Mouse (Mus musculus): ENCODE results near the gene Lsm2. TPM values are rescaled to one million over a fixed set of nuclear protein-coding genes. Genes with fewer than 3 reads are reported as not detected.
"Not testable (repeated sequence)": the region's sequence is repeated elsewhere in the genome, so short reads cannot be mapped to it uniquely, and the experiment has no call there.

Gene Lsm2
- total RNA-seq, 1 experiment from 2014 or later, result 10.1 TPM

- ATAC-seq (ENCODE audit: extremely low read depth, insufficient number of reproducible peaks, low FRiP score, poor library complexity, severe bottlenecking), result no peak
Measured at GRCm38 (mm10) chr17:35021842-35022477, 40.3 kb downstream of the Lsm2 start.

- no peak for ATAC-seq (ENCODE audit: extremely low read depth, insufficient number of reproducible peaks, low FRiP score, poor library complexity, severe bottlenecking)
Measured at GRCm38 (mm10) chr17:35022541-35023060, 40.9 kb downstream of the Lsm2 start.

GRCm38 (mm10) chr17:35023221-35023620 is 41.6 kb downstream of the Lsm2 start:
- no peak for ATAC-seq (ENCODE audit: extremely low read depth, insufficient number of reproducible peaks, low FRiP score, poor library complexity, severe bottlenecking)

GRCm38 (mm10) chr17:35023756-35024155 is 42.1 kb downstream of the Lsm2 start:
- peak; percentile 30; the same call in 1 of the 2 replicates for ATAC-seq (ENCODE audit: extremely low read depth, insufficient number of reproducible peaks, low FRiP score, poor library complexity, severe bottlenecking)

GRCm38 (mm10) chr17:35024261-35024660 is 42.6 kb downstream of the Lsm2 start:
- ATAC-seq (ENCODE audit: extremely low read depth, insufficient number of reproducible peaks, low FRiP score, poor library complexity, severe bottlenecking), result no peak

GRCm38 (mm10) chr17:35024691-35025488 is 43.2 kb downstream of the Lsm2 start:
- no peak for ATAC-seq (ENCODE audit: extremely low read depth, insufficient number of reproducible peaks, low FRiP score, poor library complexity, severe bottlenecking)

- ATAC-seq (ENCODE audit: extremely low read depth, insufficient number of reproducible peaks, low FRiP score, poor library complexity, severe bottlenecking), result no peak
Measured at GRCm38 (mm10) chr17:35026206-35026605, 44.5 kb downstream of the Lsm2 start.

GRCm38 (mm10) chr17:35027277-35028068 is 45.8 kb downstream of the Lsm2 start, which contains the start of gene Sapcd1:
Sapcd1 (minus strand) TSS chr17:35028016.
- no peak for ATAC-seq (ENCODE audit: extremely low read depth, insufficient number of reproducible peaks, low FRiP score, poor library complexity, severe bottlenecking)

- no peak for ATAC-seq (ENCODE audit: extremely low read depth, insufficient number of reproducible peaks, low FRiP score, poor library complexity, severe bottlenecking)
Measured at GRCm38 (mm10) chr17:35028315-35028714, 46.7 kb downstream of the Lsm2 start.

GRCm38 (mm10) chr17:35029691-35030532 is 48.2 kb downstream of the Lsm2 start:
- ATAC-seq (ENCODE audit: extremely low read depth, insufficient number of reproducible peaks, low FRiP score, poor library complexity, severe bottlenecking), result peak; percentile 42; the same call in 1 of the 2 replicates

- no peak for ATAC-seq (ENCODE audit: extremely low read depth, insufficient number of reproducible peaks, low FRiP score, poor library complexity, severe bottlenecking)
Measured at GRCm38 (mm10) chr17:35031272-35031671, 49.6 kb downstream of the Lsm2 start.

- no peak for ATAC-seq (ENCODE audit: extremely low read depth, insufficient number of reproducible peaks, low FRiP score, poor library complexity, severe bottlenecking)
Measured at GRCm38 (mm10) chr17:35031880-35032279, 50.2 kb downstream of the Lsm2 start.

- no peak for ATAC-seq (ENCODE audit: extremely low read depth, insufficient number of reproducible peaks, low FRiP score, poor library complexity, severe bottlenecking)
Measured at GRCm38 (mm10) chr17:35032323-35032870, 50.7 kb downstream of the Lsm2 start.

- ATAC-seq (ENCODE audit: extremely low read depth, insufficient number of reproducible peaks, low FRiP score, poor library complexity, severe bottlenecking), result not testable (repeated sequence)
Measured at GRCm38 (mm10) chr17:35033703-35034102, 52.0 kb downstream of the Lsm2 start.

GRCm38 (mm10) chr17:35034896-35035295 is 53.2 kb downstream of the Lsm2 start:
- ATAC-seq (ENCODE audit: extremely low read depth, insufficient number of reproducible peaks, low FRiP score, poor library complexity, severe bottlenecking), result no peak

Data from neutrophil, adult 5-6 weeks (primary cell).